Mouse (Mus musculus): ENCODE results near the gene Gm21981.
A peak's percentile ranks its signal among the peaks of the same experiment; 100 is the strongest.

Gene Gm21981

GRCm38 (mm10) chr17:47694442-47694502 lies at the start of gene Gm21981:
Gm21981 (minus strand) TSS chr17:47694455.
- no peak for DNase-seq (ENCODE audit: low spot score)

- no peak for DNase-seq (ENCODE audit: low spot score)
Observed at GRCm38 (mm10) chr17:47742991-47743734, 48.9 kb upstream of the Gm21981 start.

GRCm38 (mm10) chr17:47740186-47740585 lies 45.9 kb upstream of the Gm21981 start:
- no peak for DNase-seq (ENCODE audit: low spot score)

GRCm38 (mm10) chr17:47738879-47739798 lies 44.9 kb upstream of the Gm21981 start:
- no peak for DNase-seq (ENCODE audit: low spot score)

GRCm38 (mm10) chr17:47738066-47738878 lies 44.0 kb upstream of the Gm21981 start:
- peak; percentile 62 for DNase-seq (ENCODE audit: low spot score)

GRCm38 (mm10) chr17:47737271-47738065 lies 43.2 kb upstream of the Gm21981 start:
- DNase-seq (ENCODE audit: low spot score) = peak; percentile 84

GRCm38 (mm10) chr17:47736856-47737255 lies 42.6 kb upstream of the Gm21981 start, which contains the start of gene Tfeb:
Tfeb (plus strand) TSS chr17:47737030.
- DNase-seq (ENCODE audit: low spot score) = peak; percentile 93

GRCm38 (mm10) chr17:47735553-47736100 lies 41.4 kb upstream of the Gm21981 start:
- DNase-seq (ENCODE audit: low spot score) = no peak

- no peak for DNase-seq (ENCODE audit: low spot score)
Observed at GRCm38 (mm10) chr17:47730633-47731575, 36.6 kb upstream of the Gm21981 start.

- no peak for DNase-seq (ENCODE audit: low spot score)
Observed at GRCm38 (mm10) chr17:47726566-47726965, 32.3 kb upstream of the Gm21981 start, which contains the start of gene Pgc. Pgc (plus strand) TSS chr17:47726842.

GRCm38 (mm10) chr17:47721183-47721582 lies 26.9 kb upstream of the Gm21981 start:
- peak; percentile 38 for DNase-seq (ENCODE audit: low spot score)

- DNase-seq (ENCODE audit: low spot score) = no peak
Observed at GRCm38 (mm10) chr17:47715037-47715436, 20.8 kb upstream of the Gm21981 start.

- no peak for DNase-seq (ENCODE audit: low spot score)
Observed at GRCm38 (mm10) chr17:47712889-47713571, 18.8 kb upstream of the Gm21981 start.

- no peak for DNase-seq (ENCODE audit: low spot score)
Observed at GRCm38 (mm10) chr17:47711883-47712282, 17.6 kb upstream of the Gm21981 start.

- no peak for DNase-seq (ENCODE audit: low spot score)
Observed at GRCm38 (mm10) chr17:47710036-47710435, 15.8 kb upstream of the Gm21981 start.

- DNase-seq (ENCODE audit: low spot score) = no peak
Observed at GRCm38 (mm10) chr17:47708972-47709371, 14.7 kb upstream of the Gm21981 start.

GRCm38 (mm10) chr17:47707961-47708360 lies 13.7 kb upstream of the Gm21981 start:
- DNase-seq (ENCODE audit: low spot score) = no peak

- DNase-seq (ENCODE audit: low spot score) = no peak
Observed at GRCm38 (mm10) chr17:47706196-47706595, 11.9 kb upstream of the Gm21981 start.

- no peak for DNase-seq (ENCODE audit: low spot score)
Observed at GRCm38 (mm10) chr17:47704692-47705091, 10.4 kb upstream of the Gm21981 start.

GRCm38 (mm10) chr17:47703556-47703955 lies 9.3 kb upstream of the Gm21981 start:
- DNase-seq (ENCODE audit: low spot score) = no peak

Measured in testis, postnatal 14 days (tissue).